Mouse (Mus musculus) ES-E14 (cell line): ENCODE results near the gene Prss3.
"Not testable (repeated sequence)": the region's sequence is repeated elsewhere in the genome, so short reads cannot be mapped to it uniquely, and the experiment has no call there.

Experiments
- MAFK ChIP-seq: IDR thresholded peaks from 2 replicates; pipeline ENCODE4 v1.6.1; 2014; ENCODE audit warnings: mild to moderate bottlenecking, low read depth, low read length, inconsistent platforms; ENCODE audit not compliant: insufficient read depth
- ZNF384 ChIP-seq: IDR thresholded peaks from 2 replicates; pipeline ENCODE4 v1.6.1; 2012; ENCODE audit warnings: low read depth, low read length, inconsistent platforms

- not testable (repeated sequence) for TF ChIP-seq ZNF384, MAFK
Observed at GRCm38 (mm10) chr6:41377578-41377977, at the start of gene Prss3.
